Mouse (Mus musculus) cerebellum, postnatal 25 days (tissue): ENCODE measurements around the gene 2300002M23Rik.

Experiments
- DNase-seq, 2 experiments: peaks; one replicate each; pipeline ENCODE4 v3.0.0; 2021; ENCODE audit warnings: mixed read lengths in 2 of 2

The 2300002M23Rik gene

GRCm38 (mm10) chr17:35556812-35557211 lies 10.4 kb upstream of the 2300002M23Rik start:
- DNase-seq = peak in 1 of 2 experiments; percentile 67

GRCm38 (mm10) chr17:35557351-35557750 lies 9.9 kb upstream of the 2300002M23Rik start:
- DNase-seq = no peak

GRCm38 (mm10) chr17:35558216-35558615 lies 9.0 kb upstream of the 2300002M23Rik start:
- no peak for DNase-seq

GRCm38 (mm10) chr17:35567767-35568166 lies 517 bp downstream of the 2300002M23Rik start:
- no peak for DNase-seq

GRCm38 (mm10) chr17:35569091-35569944 lies 2.1 kb downstream of the 2300002M23Rik start:
- no peak for DNase-seq

GRCm38 (mm10) chr17:35570836-35571235 lies 3.6 kb downstream of the 2300002M23Rik start:
- no peak for DNase-seq

- DNase-seq = no peak
Measured at GRCm38 (mm10) chr17:35571477-35571876, 4.2 kb downstream of the 2300002M23Rik start.

GRCm38 (mm10) chr17:35578211-35578610 lies 11.0 kb downstream of the 2300002M23Rik start:
- peak; percentile 72 to 87 for DNase-seq

- DNase-seq = no peak
Measured at GRCm38 (mm10) chr17:35582900-35583299, 15.7 kb downstream of the 2300002M23Rik start.

GRCm38 (mm10) chr17:35584330-35584937 lies 17.2 kb downstream of the 2300002M23Rik start:
- DNase-seq = peak; percentile 84 to 90

GRCm38 (mm10) chr17:35587291-35587690 lies 20.0 kb downstream of the 2300002M23Rik start:
- DNase-seq = no peak

GRCm38 (mm10) chr17:35588387-35588786 lies 21.1 kb downstream of the 2300002M23Rik start:
- no peak for DNase-seq

GRCm38 (mm10) chr17:35590410-35591218 lies 23.4 kb downstream of the 2300002M23Rik start:
- DNase-seq = peak; percentile 75 to 87

- DNase-seq = no peak
Measured at GRCm38 (mm10) chr17:35591219-35591578, 23.9 kb downstream of the 2300002M23Rik start.

GRCm38 (mm10) chr17:35591731-35592130 lies 24.5 kb downstream of the 2300002M23Rik start:
- no peak for DNase-seq

GRCm38 (mm10) chr17:35592131-35592530 lies 24.9 kb downstream of the 2300002M23Rik start:
- DNase-seq = no peak

GRCm38 (mm10) chr17:35593786-35594185 lies 26.5 kb downstream of the 2300002M23Rik start:
- DNase-seq = no peak

GRCm38 (mm10) chr17:35594456-35594855 lies 27.2 kb downstream of the 2300002M23Rik start:
- DNase-seq = no peak

GRCm38 (mm10) chr17:35597399-35597798 lies 30.1 kb downstream of the 2300002M23Rik start:
- DNase-seq = no peak

GRCm38 (mm10) chr17:35601249-35601648 lies 34.0 kb downstream of the 2300002M23Rik start, which contains the start of gene Sfta2:
TSS of gene Sfta2 (plus strand) at chr17:35601549.
- no peak for DNase-seq

- no peak for DNase-seq
Measured at GRCm38 (mm10) chr17:35601736-35602354, 34.6 kb downstream of the 2300002M23Rik start.

- DNase-seq = no peak
Measured at GRCm38 (mm10) chr17:35617127-35617526, 49.9 kb downstream of the 2300002M23Rik start.
